Mouse (Mus musculus) MEL (cell line): ENCODE results near the gene Mbd3. TPM values are rescaled to one million over a fixed set of nuclear protein-coding genes. Genes with fewer than 3 reads are reported as not detected.

Experiments
- DNase-seq: peaks from one replicate; pipeline ENCODE4 v3.0.0; 2011; ENCODE audit warnings: low read depth, low spot score
- H3K27ac ChIP-seq: 2 replicates; pipeline ENCODE4 v1.5.1; 2012; ENCODE audit warnings: low read depth, mild to moderate bottlenecking, control low read depth, low read length, moderate library complexity; ENCODE audit not compliant: control insufficient read depth
- H3K27me3 ChIP-seq, 2 experiments: fragments of 150-350 bp in 1 of 2; sonication (generic) in 1 of 2; 2 replicates each; pipeline ENCODE4 v1.6.1; 2012; ENCODE audit warnings: low read length in 2 of 2, mild to moderate bottlenecking in 2 of 2, improper control_type of control experiment in 1 of 2, moderate library complexity in 1 of 2; ENCODE audit not compliant: insufficient read depth in 2 of 2, control insufficient read depth in 1 of 2
- H3K36me3 ChIP-seq, 2 experiments: 2 replicates each; pipeline ENCODE4 v1.6.1; 2012 to 2014; ENCODE audit warnings: low read length in 2 of 2, improper control_type of control experiment in 1 of 2, inconsistent platforms in 1 of 2, mild to moderate bottlenecking in 1 of 2; ENCODE audit not compliant: insufficient read depth in 2 of 2, control insufficient read depth in 1 of 2
- H3K4me1 ChIP-seq, 2 experiments: fragments of 150-350 bp in 1 of 2; sonication (generic) in 1 of 2; 2 replicates each; pipeline ENCODE4 v1.6.1; 2012; ENCODE audit warnings: low read length in 2 of 2, improper control_type of control experiment in 1 of 2, mild to moderate bottlenecking in 1 of 2; ENCODE audit not compliant: insufficient read depth in 2 of 2, control insufficient read depth in 1 of 2
- H3K4me3 ChIP-seq, 2 experiments: fragments of 150-350 bp in 1 of 2; sonication (generic) in 1 of 2; 2 replicates each; pipeline ENCODE4 v1.5.1; 2012; ENCODE audit warnings: low read depth in 2 of 2, low read length in 2 of 2, mild to moderate bottlenecking in 2 of 2, moderate library complexity in 2 of 2, control low read depth in 1 of 2, improper control_type of control experiment in 1 of 2; ENCODE audit not compliant: control insufficient read depth in 1 of 2, insufficient read depth in 1 of 2
- H3K79me2 ChIP-seq: 2 replicates; pipeline ENCODE4 v1.6.1; 2012; ENCODE audit warnings: mild to moderate bottlenecking, low read length, moderate library complexity; ENCODE audit not compliant: control insufficient read depth, poor library complexity, insufficient read depth
- H3K9ac ChIP-seq: 2 replicates; pipeline ENCODE4 v1.6.1; 2012; ENCODE audit warnings: low read depth, mild to moderate bottlenecking, control low read depth, low read length, moderate library complexity; ENCODE audit not compliant: control insufficient read depth, poor library complexity, severe bottlenecking
- H3K9me3 ChIP-seq: fragments of 150-350 bp; sonication (generic); replicated peaks from 2 replicates; pipeline ENCODE4 v1.6.1; 2012; ENCODE audit warnings: mild to moderate bottlenecking, low read length, improper control_type of control experiment, moderate library complexity; ENCODE audit not compliant: insufficient read depth
- CHD1 ChIP-seq: IDR thresholded peaks from 2 replicates; pipeline ENCODE4 v1.6.1; 2012; ENCODE audit warnings: low read depth, mild to moderate bottlenecking, inconsistent platforms, low read length, improper control_type of control experiment
- CHD2 ChIP-seq: IDR thresholded peaks from 2 replicates; pipeline ENCODE4 v1.6.1; 2011; ENCODE audit warnings: low read length, improper control_type of control experiment
- ELF1 ChIP-seq: IDR thresholded peaks from 2 replicates; pipeline ENCODE4 v1.6.1; 2014; ENCODE audit warnings: low read depth, mild to moderate bottlenecking, inconsistent platforms, low read length, improper control_type of control experiment, moderate library complexity
- EP300 ChIP-seq, 2 experiments: IDR thresholded peaks; 2 replicates each; pipeline ENCODE4 v1.6.1; 2011; ENCODE audit warnings: improper control_type of control experiment in 2 of 2, low read length in 2 of 2, low read depth in 1 of 2, mild to moderate bottlenecking in 1 of 2
- ETS1 ChIP-seq: IDR thresholded peaks from 2 replicates; pipeline ENCODE4 v1.6.1; 2012; ENCODE audit warnings: low read depth, mild to moderate bottlenecking, inconsistent platforms, low read length, improper control_type of control experiment, moderate library complexity
- JUND ChIP-seq: IDR thresholded peaks from 2 replicates; pipeline ENCODE4 v1.6.1; 2011; ENCODE audit warnings: low read depth, mild to moderate bottlenecking, improper control_type of control experiment, low read length
- MAX ChIP-seq: IDR thresholded peaks from 2 replicates; pipeline ENCODE4 v1.6.1; 2011; ENCODE audit warnings: low read length, improper control_type of control experiment
- MAZ ChIP-seq: IDR thresholded peaks from 2 replicates; pipeline ENCODE4 v1.6.1; 2012; ENCODE audit warnings: low read depth, mild to moderate bottlenecking, inconsistent platforms, low read length, improper control_type of control experiment
- MXI1 ChIP-seq: IDR thresholded peaks from 2 replicates; pipeline ENCODE4 v1.6.1; 2011; ENCODE audit warnings: mild to moderate bottlenecking, low read depth, low read length, improper control_type of control experiment
- POLR2A ChIP-seq, 2 experiments: IDR thresholded peaks; 2 replicates each; pipeline ENCODE4 v1.6.1; 2011 to 2012; ENCODE audit warnings: low read length in 2 of 2, mild to moderate bottlenecking in 2 of 2, control low read depth in 1 of 2, improper control_type of control experiment in 1 of 2, low read depth in 1 of 2, moderate library complexity in 1 of 2; ENCODE audit not compliant: control insufficient read depth in 1 of 2, insufficient read depth in 1 of 2, poor library complexity in 1 of 2
- SIN3A ChIP-seq: IDR thresholded peaks from 2 replicates; pipeline ENCODE4 v1.6.1; 2012; ENCODE audit warnings: low read length, improper control_type of control experiment, inconsistent platforms
- TBP ChIP-seq: IDR thresholded peaks from 2 replicates; pipeline ENCODE4 v1.8.0; 2011; ENCODE audit warnings: low read depth, low read length, improper control_type of control experiment
- UBTF ChIP-seq: IDR thresholded peaks from 2 replicates; pipeline ENCODE4 v1.6.1; 2012; ENCODE audit warnings: low read depth, mild to moderate bottlenecking, inconsistent platforms, low read length, improper control_type of control experiment, moderate library complexity, borderline replicate concordance; ENCODE audit not compliant: insufficient read depth
- USF1 ChIP-seq: IDR thresholded peaks from 2 replicates; pipeline ENCODE4 v1.6.1; 2014; ENCODE audit warnings: low read depth, mild to moderate bottlenecking, inconsistent platforms, low read length, improper control_type of control experiment, moderate library complexity
- USF2 ChIP-seq, 2 experiments: IDR thresholded peaks; 2 replicates each; pipeline ENCODE4 v1.6.1; 2011 to 2012; ENCODE audit warnings: improper control_type of control experiment in 2 of 2, low read length in 2 of 2, borderline replicate concordance in 1 of 2, inconsistent platforms in 1 of 2, low read depth in 1 of 2, mild to moderate bottlenecking in 1 of 2; ENCODE audit not compliant: insufficient read depth in 1 of 2
- polyA plus RNA-seq, 2 experiments: library from polyadenylated mRNA; stranded (reverse) in 1 of 2; unstranded in 1 of 2; fragments of >175 nt in 1 of 2; fragments of >200 nt in 1 of 2; gene quantifications; 2 replicates each; pipeline versions ENCODE4 v1.2.1 to v1.2.4; 2012; ENCODE audit warnings: low replicate concordance in 2 of 2, low read depth in 1 of 2; ENCODE audit not compliant: insufficient read length in 2 of 2, insufficient read depth in 1 of 2, missing spikeins in 1 of 2
- total RNA-seq: library from RNA; depleted of rRNA; stranded (reverse); fragments of 300-350 nt; gene quantifications from 2 replicates; pipeline ENCODE4 v1.2.3, GENCODE M21; 2012

The Mbd3 gene
- total and polyA plus RNA-seq, 3 experiments = 81.4 to 289 TPM; not detected in 1

DNA sequence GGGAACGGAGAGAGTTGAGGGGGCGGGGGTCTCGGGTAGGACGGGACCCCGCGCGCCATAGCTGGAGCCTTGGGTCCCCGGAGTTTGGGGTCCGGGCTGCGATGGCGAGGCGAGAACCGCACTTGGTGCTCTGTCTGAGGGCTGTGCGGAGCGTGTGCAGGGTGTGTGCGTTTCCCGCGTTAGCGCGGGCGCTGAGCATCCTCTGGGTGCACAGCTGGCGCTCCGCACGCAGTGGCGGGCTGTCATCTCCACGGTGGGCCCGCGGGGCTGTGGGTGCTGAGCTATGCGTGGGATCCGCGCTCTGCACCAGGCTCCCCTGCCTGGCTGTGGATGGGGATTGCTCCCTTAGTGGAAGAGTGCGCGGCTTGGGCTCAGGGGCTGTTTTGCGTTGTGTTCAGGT lies 42.6 kb downstream of the Mbd3 start:
- DNase-seq = no peak
- Histone ChIP-seq H3K9me3 (no peaks in the 10 kb centered on the region), H3K4me3 (no peak overlapping the region), H3K27ac (no peak overlapping the region), H3K36me3 (peaks cover 0 to 10% of the 10 kb centered on the region in 2 experiments; a peak in 2 of 4 replicates), H3K9ac (no peak overlapping the region), H3K4me1 (peaks cover 14 to 19% of the 10 kb centered on the region in 2 experiments), H3K27me3 (no peaks in the 10 kb centered on the region), H3K79me2 (no peaks in the 10 kb centered on the region)
- no peak for TF ChIP-seq MXI1
- TF ChIP-seq CHD2 = no peak
- TF ChIP-seq USF1 = no peak
- TF ChIP-seq JUND = no peak
- TF ChIP-seq USF2 (IDR thresholded peaks at IDR 0.05; ENCODE audit: borderline replicate concordance in 1 of 2, insufficient read depth in 1 of 2, low read depth in 1 of 2, low read length in 2 of 2) = no peak
- TF ChIP-seq MAZ = no peak
- no peak for TF ChIP-seq SIN3A
- TF ChIP-seq EP300 (IDR thresholded peaks at IDR 0.05; ENCODE audit: low read depth in 1 of 2, low read length in 2 of 2) = no peak
- TF ChIP-seq MAX = no peak
- no peak for TF ChIP-seq ELF1
- TF ChIP-seq CHD1 = no peak
- TF ChIP-seq POLR2A (IDR thresholded peaks at IDR 0.05; ENCODE audit: control insufficient read depth in 1 of 2, insufficient read depth in 1 of 2, low read depth in 1 of 2, low read length in 2 of 2, poor library complexity in 1 of 2) = no peak

DNA sequence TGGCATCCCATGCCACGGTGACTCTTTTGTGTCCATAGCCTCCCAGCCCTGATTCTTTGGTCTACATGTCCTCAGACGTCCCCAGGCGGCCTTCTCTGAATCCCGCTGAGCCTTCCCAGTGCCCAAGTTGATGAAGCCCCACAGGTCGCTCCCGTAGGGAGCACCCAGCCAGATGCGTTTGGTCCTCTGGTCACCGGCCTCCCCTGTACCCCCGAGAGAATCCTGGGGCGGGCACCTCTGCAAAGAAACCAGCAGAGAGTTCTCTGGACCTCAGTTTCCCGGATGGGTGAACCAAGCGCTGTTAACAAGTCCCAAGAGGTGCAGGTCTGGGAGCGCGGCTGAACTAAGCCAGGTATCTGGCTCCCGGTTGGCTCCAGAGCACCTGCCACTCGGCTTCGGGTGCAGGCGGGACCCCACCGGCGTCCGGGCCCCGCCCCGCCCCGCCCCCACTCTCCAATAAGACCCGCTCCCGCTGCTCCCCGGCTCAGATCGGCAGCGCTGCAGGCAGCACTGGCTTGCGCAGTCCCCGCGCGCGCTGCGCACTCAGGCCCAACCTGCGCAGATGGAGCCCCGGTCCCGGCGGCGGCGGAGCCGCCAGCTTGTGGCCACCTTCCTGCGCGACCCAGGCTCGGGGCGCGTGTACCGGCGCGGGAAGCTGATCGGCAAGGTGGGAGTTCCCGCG lies 43.2 kb downstream of the Mbd3 start, which contains the start of gene Plk5:
TSS of gene Plk5 (plus strand) at position 459 of the 682 bp plus-strand sequence.
- H3K27me3 ChIP-seq = no peaks in the 10 kb centered on the region
- peaks cover 14 to 21% of the 10 kb centered on the region in 2 experiments for H3K4me1 ChIP-seq
- no peak for TF ChIP-seq ETS1
- no peak for TF ChIP-seq CHD1
- no peak for TF ChIP-seq ELF1
- TF ChIP-seq, all 39 proteins: peak for 0
- no peaks in the 10 kb centered on the region for H3K9me3 ChIP-seq
- H3K9ac ChIP-seq = no peak within 1 kb of the TSS
- DNase-seq = no peak
- H3K36me3 ChIP-seq = peaks cover 0 to 10% of the 10 kb centered on the region in 2 experiments; a peak in 2 of 4 replicates
- H3K27ac ChIP-seq = no peak within 1 kb of the TSS
- H3K79me2 ChIP-seq = no peaks in the 10 kb centered on the region
- H3K4me3 ChIP-seq = no peak within 1 kb of the TSS

- no peaks in the 10 kb centered on the region for H3K27me3 ChIP-seq
- H3K79me2 ChIP-seq = no peaks in the 10 kb centered on the region
- TF ChIP-seq CHD1 (no peak), TBP (no peak), ETS1 (no peak), USF2 (IDR thresholded peaks at IDR 0.05; ENCODE audit: borderline replicate concordance in 1 of 2, insufficient read depth in 1 of 2, low read depth in 1 of 2, low read length in 2 of 2) (no peak), UBTF (no peak)
- no peaks in the 10 kb centered on the region for H3K9me3 ChIP-seq
- H3K27ac ChIP-seq = no peak overlapping the region
- H3K36me3 ChIP-seq = peaks cover 0 to 10% of the 10 kb centered on the region in 2 experiments; a peak in 2 of 4 replicates
- no peak overlapping the region for H3K4me3 ChIP-seq
- no peak for DNase-seq
- H3K9ac ChIP-seq = no peak overlapping the region
- peaks cover 14 to 21% of the 10 kb centered on the region in 2 experiments for H3K4me1 ChIP-seq
Observed at GRCm38 (mm10) chr10:80355431-80355830, 43.9 kb downstream of the Mbd3 start.
